Comparison of ENCODE assay signal across 11 mouse cellular contexts in genomic region chr8:54955935-54956573, GRCm38 (mm10). TPM values are rescaled to one million over a fixed set of nuclear protein-coding genes. Genes with fewer than 3 reads are reported as not detected.
DNase-seq lines count a peak whose midpoint lies in the region; ATAC-seq and TF ChIP-seq lines count a peak whose summit lies in the region.
"Had no signal": no experiment of that assay in that cellular context is flagged by ENCODE, and none has a peak within 500 bp of the region (broad histone marks: within the 10 kb centered on the region; RNA-seq: fewer than 3 reads in every experiment).

No protein-coding gene starts in this region.

- intact Hi-C loops in left cerebral cortex, adult 2 months (cut with DNase I): loop anchor here (2.0 to 10.0 kb wide), 5 partner anchors 69 to 431 kb away; partner anchors contain the start of genes Asb5, Spcs3 and Wdr17
- intact Hi-C loops in left cerebral cortex, postnatal 10 days (cut with DNase I): loop anchor here (10.0 kb wide), 2 partner anchors 91 to 221 kb away; no protein-coding TSS in a partner anchor

- no peaks in the 10 kb centered on the region for H3K9me3 ChIP-seq in forebrain, embryonic 16.5 days (ENCODE audit: control insufficient read depth, low read length)
- H3K9me3 ChIP-seq in midbrain, embryonic 13.5 days: no peaks in the 10 kb centered on the region
- H3K9me3 ChIP-seq: heart, embryonic 10.5 days; limb, embryonic 10.5 days had no signal

- peak overlapping the region; percentile 73 for H3K9ac ChIP-seq in forebrain, embryonic 16.5 days (replicated peaks; ENCODE audit: low read depth, low read length)
- H3K9ac ChIP-seq in midbrain, embryonic 13.5 days (replicated peaks): peak overlapping the region; percentile 82

- TF ChIP-seq CTCF in left cerebral cortex, adult 2 months (IDR thresholded peaks at IDR 0.05): peak; percentile 48

- H3K36me3 ChIP-seq in forebrain, embryonic 16.5 days (ENCODE audit: control insufficient read depth, insufficient read depth): no peaks in the 10 kb centered on the region
- H3K36me3 ChIP-seq in midbrain, embryonic 13.5 days: no peaks in the 10 kb centered on the region
- H3K36me3 ChIP-seq: heart, embryonic 10.5 days; limb, embryonic 10.5 days had no signal

- WGBS in forebrain, embryonic 16.5 days: 35% methylated on average over 6 of the region's 6 CpGs
- 54% methylated on average over 6 of the region's 6 CpGs for WGBS in midbrain, embryonic 13.5 days

- peak; percentile 15; the same call in 1 of the 2 replicates for ATAC-seq in forebrain, embryonic 16.5 days
- ATAC-seq in midbrain, embryonic 13.5 days: peak; percentile 47
- ATAC-seq in granulocyte monocyte progenitor cell, adult 5-6 weeks (replicated peaks; ENCODE audit: poor library complexity, severe bottlenecking): no peak
- ATAC-seq in frontal cortex, adult (ENCODE audit: low TSS enrichment): no peak

- H3K4me1 ChIP-seq in forebrain, embryonic 16.5 days (replicated peaks; ENCODE audit: control insufficient read depth, insufficient read depth, low read length): peaks cover 8% of the 10 kb centered on the region
- peaks cover 31% of the 10 kb centered on the region for H3K4me1 ChIP-seq in midbrain, embryonic 13.5 days (replicated peaks)
- H3K4me1 ChIP-seq: heart, embryonic 10.5 days had no signal

- no peak for DNase-seq in left cerebral cortex, adult 2 months (ENCODE audit: extremely low spot score in 1 of 2, low spot score in 2 of 2)
- no peak for DNase-seq in left cerebral cortex, postnatal 10 days (ENCODE audit: extremely low spot score in 1 of 2, low spot score in 2 of 2)
- DNase-seq in adrenal gland, postnatal 4 days (ENCODE audit: low spot score in 2 of 2): no peak
- no peak for DNase-seq in adrenal gland, adult 2 months

- H3K4me3 ChIP-seq in left cerebral cortex, adult 2 months: peak overlapping the region; percentile 63
- H3K4me3 ChIP-seq in forebrain, embryonic 16.5 days (replicated peaks; ENCODE audit: low read length): peak overlapping the region; percentile 74
- H3K4me3 ChIP-seq in midbrain, embryonic 13.5 days (replicated peaks): peak overlapping the region; percentile 68
- H3K4me3 ChIP-seq: heart, embryonic 10.5 days; limb, embryonic 10.5 days had no signal

- H3K27me3 ChIP-seq in forebrain, embryonic 16.5 days (replicated peaks; ENCODE audit: control insufficient read depth, insufficient read depth, low read length): no peaks in the 10 kb centered on the region
- H3K27me3 ChIP-seq in midbrain, embryonic 13.5 days: no peaks in the 10 kb centered on the region

- H3K4me2 ChIP-seq in forebrain, embryonic 16.5 days (ENCODE audit: low read length): peak overlapping the region; percentile 54
- peak overlapping the region; percentile 56 for H3K4me2 ChIP-seq in midbrain, embryonic 13.5 days (replicated peaks)

- peak overlapping the region; percentile 96 for H3K27ac ChIP-seq in left cerebral cortex, adult 2 months
- peak overlapping the region; percentile 85 for H3K27ac ChIP-seq in forebrain, embryonic 16.5 days (ENCODE audit: low read length)
- peak overlapping the region; percentile 78 for H3K27ac ChIP-seq in midbrain, embryonic 13.5 days
- H3K27ac ChIP-seq: heart, embryonic 10.5 days; limb, embryonic 10.5 days; macrophage had no signal

RNA-seq across cellular contexts. Expression of gene Gpm6a, which starts 1.4 kb away (rescaled TPM):
- total RNA-seq in left cerebral cortex, adult 2 months (2021): 100 to 1,000 TPM; 934 to 993 TPM
- 1,000 to 10,000 TPM; 1,328 to 1,331 TPM for total RNA-seq in left cerebral cortex, postnatal 10 days (2021)
- polyA plus RNA-seq in forebrain, embryonic 16.5 days (2015; fragmentation: Nextera tagmentation; extraction: Ambion mirVana): 739 and 853 TPM in 2 replicates
- polyA plus RNA-seq in midbrain, embryonic 13.5 days (2015; fragmentation: Nextera tagmentation; extraction: Ambion mirVana): 423 and 503 TPM in 2 replicates
- total RNA-seq in granulocyte monocyte progenitor cell, adult 5-6 weeks (2014; fragmentation: Nextera tagmentation): not detected in 2 replicates
- total RNA-seq in granulocyte monocyte progenitor cell, adult 5-6 weeks (2017): not detected in 2 replicates
- total RNA-seq in adrenal gland, postnatal 4 days (2021): 1 to 10 TPM; 8.4 to 9.0 TPM
- total RNA-seq in adrenal gland, adult 2 months (2021): 1 to 10 TPM; 5.2 to 7.3 TPM
- polyA plus RNA-seq in adrenal gland, adult 2 months (2012; rRNA removed): 0.11 and 0.16 TPM in 2 replicates
- polyA plus RNA-seq: macrophage had no signal

Comparison
In these comparisons a context has a peak if more than half of its experiments do, and no peak if none do; other contexts are left out.
1. ATAC-seq: peak in forebrain, embryonic 16.5 days (single experiment) and midbrain, embryonic 13.5 days (single experiment); none in granulocyte monocyte progenitor cell, adult 5-6 weeks (single experiment) and frontal cortex, adult (single experiment).
2. RNA of gene Gpm6a, which starts 1.4 kb away (total RNA-seq): 1,328 to 1,331 TPM in left cerebral cortex, postnatal 10 days and 934 to 993 TPM in left cerebral cortex, adult 2 months; 8.4 to 9.0 TPM in adrenal gland, postnatal 4 days, 5.2 to 7.3 TPM in adrenal gland, adult 2 months and not detected in granulocyte monocyte progenitor cell, adult 5-6 weeks; every median in the first group is over 10 times any median in the second.
3. Peak in every context shown above with its lines, with median percentiles within 50 percentile points of each other: H3K27ac ChIP-seq and H3K4me3 ChIP-seq.